Mouse (Mus musculus): ENCODE measurements at regions not wholly inside any gene's neighbourhood (a gene's known extent, or its start where the extent isn't known, plus 50 kb on each side); places are given as distances from the start of the nearest gene placed in this dataset.

DNA sequence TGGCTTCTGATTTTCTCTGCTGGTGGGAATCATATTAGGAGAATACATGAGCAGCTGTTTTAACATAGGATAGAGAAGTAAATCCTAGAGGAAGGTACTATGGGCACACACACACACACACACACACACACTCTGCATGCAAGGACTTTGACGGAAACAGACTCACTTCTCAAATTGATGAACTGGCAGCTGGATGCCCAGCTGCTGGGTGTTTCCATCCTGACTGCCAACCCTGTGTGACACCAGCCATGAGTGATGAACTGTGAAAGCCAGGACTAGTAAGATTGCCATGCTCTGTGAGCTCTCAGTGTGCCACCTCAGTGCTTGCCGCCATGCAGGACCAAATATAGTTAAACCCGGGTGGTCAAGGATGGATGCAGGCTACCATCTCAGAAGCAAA is 107.7 kb upstream of the Ly86 start:
- Histone ChIP-seq H3K4me3 (ENCODE audit: extremely low read depth, insufficient read depth, insufficient read length) (no peak overlapping the region), H3K36me3 (ENCODE audit: control insufficient read depth, insufficient read depth, low read length) (no peaks in the 10 kb centered on the region), H3K4me1 (ENCODE audit: control insufficient read depth, insufficient read depth, insufficient read length) (no peaks in the 10 kb centered on the region), H3K27ac (ENCODE audit: insufficient read depth, low read length) (no peak overlapping the region), H3K27me3 (ENCODE audit: control insufficient read depth, insufficient read depth, low read length) (no peaks in the 10 kb centered on the region)
- DNase-seq (ENCODE audit: low read depth in 1 of 2, low spot score in 2 of 2) = no peak
- TF ChIP-seq CTCF (IDR thresholded peaks at IDR 0.05; ENCODE audit: extremely low read depth, insufficient read depth, insufficient read length, insufficient replicate concordance) = no peak
- no peak for TF ChIP-seq POLR2A (IDR thresholded peaks at IDR 0.05; ENCODE audit: low read depth, low read length)
- 75% methylated on average over 3 of the region's 3 CpGs for WGBS

DNA sequence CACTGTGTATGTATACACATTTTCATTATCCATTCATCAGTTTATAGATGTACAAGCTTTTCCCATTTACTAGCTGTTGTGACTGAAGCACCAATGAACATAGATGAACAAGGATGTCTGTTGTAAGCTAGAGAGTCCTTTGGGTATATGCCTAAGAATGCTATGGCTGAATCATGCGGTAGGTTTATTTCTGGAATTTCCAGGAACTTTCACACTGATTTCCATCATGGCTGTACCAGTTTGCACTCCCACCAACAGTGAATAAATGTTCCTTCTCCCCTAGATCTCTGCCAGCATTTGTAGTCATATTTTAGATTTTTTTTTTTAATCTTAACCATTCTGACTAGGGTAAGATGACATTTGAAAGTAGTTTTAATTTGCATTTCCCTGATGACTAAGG is 119.2 kb upstream of the Ly86 start:
- DNase-seq (ENCODE audit: low read depth in 1 of 2, low spot score in 2 of 2) = no peak
- H3K36me3 ChIP-seq (ENCODE audit: control insufficient read depth, insufficient read depth, low read length) = no peaks in the 10 kb centered on the region
- no peak overlapping the region for H3K27ac ChIP-seq (ENCODE audit: insufficient read depth, low read length)
- TF ChIP-seq CTCF (IDR thresholded peaks at IDR 0.05; ENCODE audit: extremely low read depth, insufficient read depth, insufficient read length, insufficient replicate concordance) (no peak), POLR2A (IDR thresholded peaks at IDR 0.05; ENCODE audit: low read depth, low read length) (no peak)
- H3K27me3 ChIP-seq (ENCODE audit: control insufficient read depth, insufficient read depth, low read length) = no peaks in the 10 kb centered on the region
- H3K4me1 ChIP-seq (ENCODE audit: control insufficient read depth, insufficient read depth, insufficient read length) = no peaks in the 10 kb centered on the region
- H3K4me3 ChIP-seq (ENCODE audit: extremely low read depth, insufficient read depth, insufficient read length) = no peak overlapping the region
- 88% methylated on average over 1 of the region's 1 CpGs for WGBS

GRCm38 (mm10) chr13:37220436-37220835 is 124.6 kb upstream of the Ly86 start:
- H3K27ac ChIP-seq (ENCODE audit: insufficient read depth, low read length) = no peak overlapping the region
- H3K27me3 ChIP-seq (ENCODE audit: control insufficient read depth, insufficient read depth, low read length) = no peaks in the 10 kb centered on the region
- no peak for TF ChIP-seq POLR2A (IDR thresholded peaks at IDR 0.05; ENCODE audit: low read depth, low read length)
- no peak for TF ChIP-seq CTCF (IDR thresholded peaks at IDR 0.05; ENCODE audit: extremely low read depth, insufficient read depth, insufficient read length, insufficient replicate concordance)
- no peaks in the 10 kb centered on the region for H3K36me3 ChIP-seq (ENCODE audit: control insufficient read depth, insufficient read depth, low read length)
- no peaks in the 10 kb centered on the region for H3K4me1 ChIP-seq (ENCODE audit: control insufficient read depth, insufficient read depth, insufficient read length)
- no peak overlapping the region for H3K4me3 ChIP-seq (ENCODE audit: extremely low read depth, insufficient read depth, insufficient read length)
- WGBS = 80% methylated on average over 3 of the region's 3 CpGs
- DNase-seq (ENCODE audit: low read depth in 1 of 2, low spot score in 2 of 2) = no peak

GRCm38 (mm10) chr13:37218596-37218995 is 126.4 kb upstream of the Ly86 start:
- Histone ChIP-seq H3K36me3 (ENCODE audit: control insufficient read depth, insufficient read depth, low read length) (no peaks in the 10 kb centered on the region), H3K27ac (ENCODE audit: insufficient read depth, low read length) (no peak overlapping the region), H3K4me1 (ENCODE audit: control insufficient read depth, insufficient read depth, insufficient read length) (no peaks in the 10 kb centered on the region), H3K27me3 (ENCODE audit: control insufficient read depth, insufficient read depth, low read length) (no peaks in the 10 kb centered on the region), H3K4me3 (ENCODE audit: extremely low read depth, insufficient read depth, insufficient read length) (no peak overlapping the region)
- no peak for DNase-seq (ENCODE audit: low read depth in 1 of 2, low spot score in 2 of 2)
- WGBS = 20% methylated on average over 4 of the region's 4 CpGs
- no peak for TF ChIP-seq POLR2A (IDR thresholded peaks at IDR 0.05; ENCODE audit: low read depth, low read length)
- TF ChIP-seq CTCF (IDR thresholded peaks at IDR 0.05; ENCODE audit: extremely low read depth, insufficient read depth, insufficient read length, insufficient replicate concordance) = no peak

DNA sequence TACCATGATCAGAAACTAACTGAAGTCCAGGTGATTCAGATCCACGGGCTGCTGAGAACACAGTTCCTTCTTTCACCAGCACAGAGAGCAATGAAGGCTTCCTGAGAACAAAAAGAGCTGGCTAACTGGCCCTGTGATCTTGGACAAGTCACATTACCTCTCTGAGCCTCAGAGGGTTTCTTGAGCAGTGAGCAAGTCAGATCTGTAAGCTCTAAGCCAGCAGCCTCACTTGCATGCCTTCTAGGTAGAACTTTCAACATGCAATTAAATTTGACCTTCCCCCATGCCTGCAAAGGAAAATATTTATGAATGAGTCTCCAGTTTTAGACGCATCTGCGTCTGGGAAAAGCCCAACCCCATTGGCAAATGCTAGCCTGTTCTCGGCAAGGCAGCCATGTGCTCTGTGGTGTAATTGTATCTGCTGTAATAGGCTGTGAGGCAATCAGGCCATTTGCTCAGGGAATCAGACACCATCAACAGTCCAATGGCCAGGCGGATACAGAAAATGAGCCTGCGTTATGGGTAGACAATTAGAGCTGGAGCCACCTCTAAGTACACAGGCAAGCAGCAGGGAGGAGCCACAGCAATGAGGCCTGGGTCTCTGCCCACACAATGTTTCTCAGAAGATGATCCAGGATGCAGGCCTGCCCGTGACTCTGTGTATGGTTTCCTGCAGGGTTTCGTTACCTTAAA is 130.3 kb upstream of the Ly86 start:
- Histone ChIP-seq H3K27me3 (ENCODE audit: control insufficient read depth, insufficient read depth, low read length) (no peaks in the 10 kb centered on the region), H3K4me3 (ENCODE audit: extremely low read depth, insufficient read depth, insufficient read length) (no peak overlapping the region), H3K27ac (ENCODE audit: insufficient read depth, low read length) (no peak overlapping the region), H3K4me1 (ENCODE audit: control insufficient read depth, insufficient read depth, insufficient read length) (no peaks in the 10 kb centered on the region), H3K36me3 (ENCODE audit: control insufficient read depth, insufficient read depth, low read length) (no peaks in the 10 kb centered on the region)
- 69% methylated on average over 8 of the region's 8 CpGs for WGBS
- no peak for DNase-seq (ENCODE audit: low read depth in 1 of 2, low spot score in 2 of 2)
- TF ChIP-seq CTCF (IDR thresholded peaks at IDR 0.05; ENCODE audit: extremely low read depth, insufficient read depth, insufficient read length, insufficient replicate concordance) = no peak
- TF ChIP-seq POLR2A (IDR thresholded peaks at IDR 0.05; ENCODE audit: low read depth, low read length) = no peak

DNA sequence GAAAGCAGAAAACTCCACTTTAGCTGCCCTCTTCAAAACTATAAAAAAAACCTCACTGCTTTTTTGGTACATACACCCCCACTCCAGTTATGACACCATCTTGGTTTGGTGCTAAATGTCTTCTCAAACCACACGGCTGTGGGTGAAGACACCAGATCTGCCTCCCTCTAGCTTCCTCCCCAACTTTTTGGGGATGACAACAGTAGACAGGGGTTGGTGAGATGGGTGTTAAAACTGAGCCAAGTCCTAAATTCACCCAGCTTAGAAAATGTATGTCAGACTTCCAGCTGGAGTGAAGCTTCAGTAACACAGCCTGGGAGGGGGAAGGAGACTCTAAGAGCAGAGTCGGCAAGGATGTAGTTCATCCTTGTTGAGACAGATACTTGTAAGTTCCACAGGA is 147.1 kb upstream of the F13a1 start:
- H3K4me1 ChIP-seq (ENCODE audit: control insufficient read depth, insufficient read depth, insufficient read length) = no peaks in the 10 kb centered on the region
- DNase-seq (ENCODE audit: low read depth in 1 of 2, low spot score in 2 of 2) = no peak
- WGBS = 92% methylated on average over 2 of the region's 2 CpGs
- no peak overlapping the region for H3K4me3 ChIP-seq (ENCODE audit: extremely low read depth, insufficient read depth, insufficient read length)
- TF ChIP-seq CTCF (IDR thresholded peaks at IDR 0.05; ENCODE audit: extremely low read depth, insufficient read depth, insufficient read length, insufficient replicate concordance) (no peak), POLR2A (IDR thresholded peaks at IDR 0.05; ENCODE audit: low read depth, low read length) (no peak)
- H3K36me3 ChIP-seq (ENCODE audit: control insufficient read depth, insufficient read depth, low read length) = no peaks in the 10 kb centered on the region
- H3K27me3 ChIP-seq (ENCODE audit: control insufficient read depth, insufficient read depth, low read length) = no peaks in the 10 kb centered on the region
- H3K27ac ChIP-seq (ENCODE audit: insufficient read depth, low read length) = no peak overlapping the region

DNA sequence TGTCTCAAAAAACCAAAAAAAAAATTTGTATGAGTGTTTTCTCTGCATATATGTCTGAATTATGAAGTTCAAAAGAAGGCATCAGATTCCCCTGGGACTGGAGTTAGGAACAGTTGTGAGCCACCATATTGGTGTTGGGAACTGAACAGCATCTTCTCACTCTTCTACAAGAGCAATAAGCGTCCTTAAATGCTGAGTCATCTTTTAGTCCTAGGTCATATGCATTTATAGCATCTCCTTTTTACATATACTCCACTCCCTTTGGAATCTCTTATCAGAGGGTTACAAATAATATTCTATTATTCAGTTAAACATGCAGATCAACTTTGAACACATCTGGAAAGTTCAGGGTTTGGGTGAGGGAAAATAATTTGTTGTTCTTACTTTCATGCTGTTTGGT is 145.8 kb upstream of the F13a1 start:
- H3K27me3 ChIP-seq (ENCODE audit: control insufficient read depth, insufficient read depth, low read length) = no peaks in the 10 kb centered on the region
- no peak for DNase-seq (ENCODE audit: low read depth in 1 of 2, low spot score in 2 of 2)
- no peaks in the 10 kb centered on the region for H3K36me3 ChIP-seq (ENCODE audit: control insufficient read depth, insufficient read depth, low read length)
- TF ChIP-seq POLR2A (IDR thresholded peaks at IDR 0.05; ENCODE audit: low read depth, low read length) (no peak), CTCF (IDR thresholded peaks at IDR 0.05; ENCODE audit: extremely low read depth, insufficient read depth, insufficient read length, insufficient replicate concordance) (no peak)
- H3K4me1 ChIP-seq (ENCODE audit: control insufficient read depth, insufficient read depth, insufficient read length) = no peaks in the 10 kb centered on the region
- H3K27ac ChIP-seq (ENCODE audit: insufficient read depth, low read length) = no peak overlapping the region
- no peak overlapping the region for H3K4me3 ChIP-seq (ENCODE audit: extremely low read depth, insufficient read depth, insufficient read length)
- 79% methylated on average over 1 of the region's 1 CpGs for WGBS
